Mouse (Mus musculus) splenic B cell, adult 2 months (primary cell): ENCODE results near the gene Hist1h3g.
"Not testable (repeated sequence)": the region's sequence is repeated elsewhere in the genome, so short reads cannot be mapped to it uniquely, and the experiment has no call there.

ENCODE experiments used
- DNase-seq: peaks from one replicate; pipeline ENCODE4 v3.0.0-alpha.2; 2011; ENCODE audit warnings: low read depth, low spot score
- H3K27me3 ChIP-seq: 2 replicates; pipeline ENCODE4 v1.6.1; 2012; ENCODE audit warnings: mild to moderate bottlenecking, low read length, moderate library complexity, mixed read lengths; ENCODE audit not compliant: control insufficient read depth, poor library complexity, insufficient read depth, severe bottlenecking
- H3K36me3 ChIP-seq: 2 replicates; pipeline ENCODE4 v1.6.1; 2012; ENCODE audit warnings: mild to moderate bottlenecking, low read length, moderate library complexity, mixed read lengths; ENCODE audit not compliant: control insufficient read depth, poor library complexity, insufficient read depth, severe bottlenecking

Hist1h3g gene

GRCm38 (mm10) chr13:23554925-23555838 lies 20.0 kb downstream of the Hist1h3g start:
- DNase-seq, result peak; percentile 85
- Histone ChIP-seq H3K36me3 (no peaks in the 10 kb centered on the region), H3K27me3 (no peaks in the 10 kb centered on the region)

GRCm38 (mm10) chr13:23555839-23556416 lies 20.7 kb downstream of the Hist1h3g start:
- DNase-seq, result peak; percentile 88
- H3K27me3 ChIP-seq, result no peaks in the 10 kb centered on the region
- H3K36me3 ChIP-seq, result no peaks in the 10 kb centered on the region

- no peak for DNase-seq
- Histone ChIP-seq H3K27me3 (no peaks in the 10 kb centered on the region), H3K36me3 (no peaks in the 10 kb centered on the region)
Measured at GRCm38 (mm10) chr13:23556906-23557305, 21.7 kb downstream of the Hist1h3g start.

- DNase-seq, H3K36me3 ChIP-seq, H3K27me3 ChIP-seq: not testable (repeated sequence)
Measured at GRCm38 (mm10) chr13:23560699-23561098, 25.5 kb downstream of the Hist1h3g start.

- H3K27me3 ChIP-seq, DNase-seq, H3K36me3 ChIP-seq: not testable (repeated sequence)
Measured at GRCm38 (mm10) chr13:23561531-23561882, 26.3 kb downstream of the Hist1h3g start.

- H3K27me3 ChIP-seq, H3K36me3 ChIP-seq: not testable (repeated sequence)
- peak; percentile 99 for DNase-seq
Measured at GRCm38 (mm10) chr13:23561883-23562659, 26.8 kb downstream of the Hist1h3g start, which contains the start of gene Hist1h3e. Gene Hist1h3e (minus strand): TSS chr13:23562369.

- H3K27me3 ChIP-seq, result no peaks in the 10 kb centered on the region
- no peaks in the 10 kb centered on the region for H3K36me3 ChIP-seq
- peak; percentile 64 for DNase-seq
Measured at GRCm38 (mm10) chr13:23562699-23563462, 27.7 kb downstream of the Hist1h3g start.

GRCm38 (mm10) chr13:23564482-23564881 lies 29.3 kb downstream of the Hist1h3g start:
- no peak for DNase-seq
- H3K36me3 ChIP-seq, result no peaks in the 10 kb centered on the region
- no peaks in the 10 kb centered on the region for H3K27me3 ChIP-seq

- H3K36me3 ChIP-seq, H3K27me3 ChIP-seq: not testable (repeated sequence)
- peak; percentile 29 for DNase-seq
Measured at GRCm38 (mm10) chr13:23570261-23571021, 35.2 kb downstream of the Hist1h3g start.

GRCm38 (mm10) chr13:23571022-23571503 lies 35.8 kb downstream of the Hist1h3g start, which contains the start of the genes Hist1h2ae and Hist1h2bg:
Gene Hist1h2ae (minus strand): TSS chr13:23571220.
Gene Hist1h2bg (plus strand): TSS chr13:23571396.
- peak; percentile 95 for DNase-seq
- Histone ChIP-seq H3K36me3 (no peaks in the 10 kb centered on the region), H3K27me3 (no peaks in the 10 kb centered on the region)

GRCm38 (mm10) chr13:23571504-23572217 lies 36.4 kb downstream of the Hist1h3g start:
- H3K27me3 ChIP-seq, H3K36me3 ChIP-seq: not testable (repeated sequence)
- peak; percentile 38 for DNase-seq

GRCm38 (mm10) chr13:23572218-23573033 lies 37.2 kb downstream of the Hist1h3g start:
- H3K27me3 ChIP-seq, result no peaks in the 10 kb centered on the region
- DNase-seq, result peak; percentile 13
- no peaks in the 10 kb centered on the region for H3K36me3 ChIP-seq
